Mouse (Mus musculus) embryo, embryonic 10.5 days (tissue): ENCODE measurements at regions not wholly inside any gene's neighbourhood (a gene's known extent, or its start where the extent isn't known, plus 50 kb on each side); places are given as distances from the start of the nearest gene placed in this dataset.
A peak's percentile ranks its signal among the peaks of the same experiment; 100 is the strongest.

ENCODE experiments used
- DNase-seq: peaks from one replicate; pipeline ENCODE4 v3.0.0-alpha.2; 2015; ENCODE audit warnings: low spot score

- DNase-seq, result no peak
Observed at GRCm38 (mm10) chr17:85881636-85882170, 193.6 kb upstream of the Six2 start.

- no peak for DNase-seq
Observed at GRCm38 (mm10) chr17:85881046-85881445, 193.0 kb upstream of the Six2 start.

- peak; percentile 56 for DNase-seq
Observed at GRCm38 (mm10) chr17:85877426-85877825, 189.4 kb upstream of the Six2 start.

- no peak for DNase-seq
Observed at GRCm38 (mm10) chr17:85876853-85877252, 188.8 kb upstream of the Six2 start.

- DNase-seq, result peak; percentile 57
Observed at GRCm38 (mm10) chr17:85873853-85874586, 185.9 kb upstream of the Six2 start.

- no peak for DNase-seq
Observed at GRCm38 (mm10) chr17:85872903-85873413, 184.9 kb upstream of the Six2 start.

GRCm38 (mm10) chr17:85870406-85870805 lies 182.3 kb upstream of the Six2 start:
- peak; percentile 64 for DNase-seq

- DNase-seq, result peak; percentile 69
Observed at GRCm38 (mm10) chr17:85869179-85869578, 181.1 kb upstream of the Six2 start.

GRCm38 (mm10) chr17:85867945-85868616 lies 180.0 kb upstream of the Six2 start:
- DNase-seq, result no peak

- DNase-seq, result no peak
Observed at GRCm38 (mm10) chr17:85866581-85866980, 178.5 kb upstream of the Six2 start.

GRCm38 (mm10) chr17:85865940-85866339 lies 177.9 kb upstream of the Six2 start:
- DNase-seq, result no peak

GRCm38 (mm10) chr17:85861328-85861727 lies 173.3 kb upstream of the Six2 start:
- no peak for DNase-seq

GRCm38 (mm10) chr17:85860797-85861196 lies 172.7 kb upstream of the Six2 start:
- DNase-seq, result no peak

GRCm38 (mm10) chr17:85859926-85860707 lies 172.0 kb upstream of the Six2 start:
- no peak for DNase-seq

- no peak for DNase-seq
Observed at GRCm38 (mm10) chr17:85858516-85858915, 170.4 kb upstream of the Six2 start.

- peak; percentile 65 for DNase-seq
Observed at GRCm38 (mm10) chr17:85857705-85858472, 169.8 kb upstream of the Six2 start.

GRCm38 (mm10) chr17:85856894-85857293 lies 168.8 kb upstream of the Six2 start:
- DNase-seq, result peak; percentile 57

GRCm38 (mm10) chr17:85853156-85853555 lies 165.1 kb upstream of the Six2 start:
- no peak for DNase-seq

GRCm38 (mm10) chr17:85848526-85848925 lies 160.5 kb upstream of the Six2 start:
- DNase-seq, result no peak

- DNase-seq, result peak; percentile 71
Observed at GRCm38 (mm10) chr17:85847756-85848155, 159.7 kb upstream of the Six2 start.

- no peak for DNase-seq
Observed at GRCm38 (mm10) chr17:85845059-85845458, 157.0 kb upstream of the Six2 start.
